Mouse (Mus musculus) gastrocnemius, adult 18-20 months (tissue): ENCODE measurements around the gene Olfr715b. TPM values are rescaled to one million over a fixed set of nuclear protein-coding genes. Genes with fewer than 3 reads are reported as not detected.
"Not testable (repeated sequence)": the region's sequence is repeated elsewhere in the genome, so short reads cannot be mapped to it uniquely, and the experiment has no call there.

ENCODE experiments used
- DNase-seq: peaks from one replicate; pipeline ENCODE4 v3.0.0; 2021; ENCODE audit warnings: low spot score
- long read RNA-seq, 2 experiments: library from polyadenylated mRNA; stranded (forward); transcript quantifications; one replicate each; pipeline ENCODE4 v2.0.0; 2021
- total RNA-seq, 2 experiments: library from RNA; stranded (reverse); gene quantifications; 2 replicates each; pipeline ENCODE4 v1.2.3; 2021

Gene Olfr715b
- not detected for total RNA-seq
- long read RNA-seq, experiment 1: 0 reads
- long read RNA-seq, experiment 2: 0 reads

DNA sequence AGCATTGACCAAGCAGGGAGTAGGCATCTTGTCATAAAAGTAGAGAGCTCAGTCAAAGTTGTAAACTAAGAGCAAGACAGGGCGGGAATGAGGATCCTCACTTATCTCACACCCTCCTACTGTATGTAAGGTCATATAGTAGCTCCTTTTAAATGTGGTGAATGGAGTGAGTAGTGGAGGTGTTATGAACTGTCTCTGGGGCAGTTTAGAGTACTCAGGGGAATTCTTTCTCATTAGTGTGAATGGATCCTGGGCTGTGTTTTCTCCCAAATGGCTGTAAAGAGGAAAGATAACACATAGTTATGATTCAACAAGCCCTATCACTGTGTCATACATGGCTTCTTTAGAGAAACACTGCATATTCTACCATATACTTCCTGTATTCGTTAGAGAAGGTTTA, at the start of gene Olfr715b:
Olfr715b (minus strand) TSS at position 101 of the 400 bp plus-strand sequence.
- not testable (repeated sequence) for DNase-seq

DNA sequence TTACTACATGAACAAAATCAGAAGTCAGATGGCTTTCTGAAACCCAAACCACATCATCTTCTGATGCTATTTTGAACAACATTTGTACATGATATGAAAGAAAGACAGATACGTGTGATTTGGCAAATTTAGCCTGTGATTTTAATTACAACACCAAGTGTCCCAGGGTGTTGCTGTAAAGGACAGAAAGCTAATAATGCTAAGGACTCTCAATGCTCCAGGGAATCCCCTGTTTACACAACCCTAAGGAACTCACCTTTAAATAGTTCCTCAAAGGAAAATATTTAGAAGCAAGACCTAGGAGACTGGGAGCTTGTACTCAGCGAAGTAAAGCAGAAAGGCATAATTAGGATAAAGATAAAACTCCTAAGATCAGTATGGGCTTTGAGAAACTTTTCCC, 27.9 kb upstream of the Olfr715b start, which contains the start of gene Olfr716:
Olfr716 (plus strand) TSS at position 301 of the 400 bp plus-strand sequence.
- not testable (repeated sequence) for DNase-seq

- not testable (repeated sequence) for DNase-seq
Observed at GRCm38 (mm10) chr7:107130983-107131382, 20.8 kb upstream of the Olfr715b start, which contains the start of gene Olfr715. TSS of gene Olfr715 (minus strand) at chr7:107131083.

GRCm38 (mm10) chr7:107092920-107093319, 17.2 kb downstream of the Olfr715b start, which contains the start of gene Olfr17:
TSS of gene Olfr17 (plus strand) at chr7:107093220.
- DNase-seq: no peak

- no peak for DNase-seq
Observed at GRCm38 (mm10) chr7:107070681-107071080, 39.5 kb downstream of the Olfr715b start, which contains the start of gene Olfr714. TSS of gene Olfr714 (plus strand) at chr7:107070981.

Other genes starting within 250 kb of the Olfr715b start
- gene Olfr704, start 247.2 kb downstream of the Olfr715b start, total RNA-seq: not detected
- gene Olfr705, start 233.5 kb downstream of the Olfr715b start, total RNA-seq: not detected
- not detected for gene Olfr706, start 222.2 kb downstream of the Olfr715b start, total RNA-seq
- not detected for gene Olfr707, start 209.1 kb downstream of the Olfr715b start, total RNA-seq
- gene Olfr1532-ps1, start 202.4 kb downstream of the Olfr715b start, total RNA-seq: not detected
- not detected for gene Olfr709-ps1, start 178.2 kb downstream of the Olfr715b start, total RNA-seq
- gene Olfr710, start 162.1 kb downstream of the Olfr715b start, total RNA-seq: not detected
- not detected for gene Olfr6, start 146.4 kb downstream of the Olfr715b start, total RNA-seq
- gene Olfr711, start 134.9 kb downstream of the Olfr715b start, total RNA-seq: not detected
- gene Olfr2, start 104.3 kb downstream of the Olfr715b start, total RNA-seq: not detected
- gene Olfr713, start 79.2 kb downstream of the Olfr715b start, total RNA-seq: not detected
- not detected for gene Olfr714, start 39.4 kb downstream of the Olfr715b start, total RNA-seq
- not detected for gene Olfr17, start 17.1 kb downstream of the Olfr715b start, total RNA-seq
- not detected for gene Olfr715, start 20.7 kb upstream of the Olfr715b start, total RNA-seq
- gene Olfr716, start 28.0 kb upstream of the Olfr715b start, total RNA-seq: not detected
- not detected for gene Nlrp14, start 56.6 kb upstream of the Olfr715b start, total RNA-seq
- gene Rbmxl2, start 99.1 kb upstream of the Olfr715b start, total RNA-seq: not detected